Mouse (Mus musculus): Measurements from ENCODE around the gene Gm49510.
"Not testable (repeated sequence)": the region's sequence is repeated elsewhere in the genome, so short reads cannot be mapped to it uniquely, and the experiment has no call there.

The Gm49510 gene

DNA sequence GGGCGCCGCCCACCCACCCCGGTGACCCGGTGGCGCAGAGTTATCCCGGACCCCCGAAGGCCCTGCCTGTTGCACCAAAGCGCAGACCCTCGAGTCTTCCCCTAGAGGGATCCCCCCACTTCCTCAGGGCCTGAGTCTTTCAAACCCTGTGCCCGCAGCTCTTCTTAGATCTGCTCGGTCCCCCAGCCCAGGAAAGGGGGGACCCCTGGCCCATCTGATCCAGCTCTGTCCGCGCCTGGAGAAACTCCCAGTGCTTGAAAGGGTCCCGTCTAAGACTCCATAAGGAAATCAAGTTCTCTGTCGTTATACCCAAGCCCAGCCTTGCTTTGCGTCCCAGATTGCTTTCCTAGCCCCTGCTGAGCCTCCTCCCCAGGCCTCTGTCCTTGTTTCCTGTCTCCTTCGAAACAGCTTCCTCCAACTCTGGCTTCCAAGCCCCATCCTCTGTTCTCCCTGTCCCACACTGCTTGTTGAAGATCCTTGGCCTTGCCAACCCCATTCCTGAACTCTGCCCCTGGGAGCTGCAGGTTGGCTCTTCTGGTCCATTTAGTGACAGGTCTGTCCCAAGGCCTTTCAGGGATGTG lies 21.6 kb upstream of the Gm49510 start:
- DNase-seq (ENCODE audit: low read depth, low spot score), result no peak

DNA sequence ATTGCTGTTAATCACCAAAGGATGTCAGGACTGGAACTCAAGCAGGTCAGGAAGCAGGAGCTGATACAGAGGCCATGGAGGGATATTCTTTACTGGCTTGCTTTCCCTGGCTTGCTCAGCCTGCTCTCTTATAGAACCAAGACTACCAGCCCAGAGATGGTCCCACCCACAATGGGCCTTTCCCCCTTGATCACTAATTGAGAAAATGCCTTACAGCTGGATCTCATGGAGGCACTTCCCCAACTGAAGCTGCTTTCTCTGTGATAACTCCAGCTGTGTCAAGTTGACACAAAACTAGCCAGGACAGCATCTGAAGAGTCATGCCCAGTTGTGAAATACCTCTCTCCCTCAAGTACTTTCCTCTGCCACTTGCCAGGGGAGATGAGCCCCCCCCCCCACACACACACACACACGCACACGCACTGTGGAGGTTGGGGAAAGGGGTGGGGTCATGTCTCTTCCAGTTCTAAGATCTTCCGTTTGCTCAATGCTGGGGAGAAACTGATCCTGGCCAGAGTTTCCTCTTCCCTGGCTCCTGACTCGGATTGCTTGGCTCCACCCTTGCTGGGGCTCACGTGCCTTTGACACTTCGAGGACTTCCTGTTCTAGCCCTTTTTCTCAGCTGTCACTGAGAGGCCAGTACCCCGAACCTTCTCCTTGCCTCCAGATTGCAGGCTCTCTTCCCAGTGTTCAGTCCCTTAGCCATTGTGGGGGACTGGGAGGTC lies 20.5 kb upstream of the Gm49510 start:
- not testable (repeated sequence) for DNase-seq (ENCODE audit: low read depth, low spot score)

DNA sequence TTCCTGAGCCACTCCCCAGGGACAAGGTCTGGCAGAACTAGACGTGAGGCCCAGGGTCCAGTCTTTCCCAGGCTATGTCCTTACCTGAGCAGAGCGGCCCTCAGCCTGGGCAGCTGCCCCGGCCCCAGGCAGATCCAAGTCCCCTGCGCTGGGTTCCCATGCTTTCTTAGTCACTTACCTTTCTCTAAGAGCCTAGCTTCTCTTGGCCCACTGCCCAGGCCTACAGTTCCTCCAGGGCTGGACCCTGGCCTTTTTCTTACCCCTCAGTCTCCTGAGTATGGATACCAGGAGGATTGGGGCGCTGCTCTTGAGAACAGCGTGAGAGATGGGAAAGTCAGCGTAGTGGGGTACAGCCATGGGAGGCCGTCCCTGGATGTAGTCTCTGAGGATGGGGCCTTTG lies 19.0 kb upstream of the Gm49510 start:
- DNase-seq (ENCODE audit: low read depth, low spot score), result no peak

DNA sequence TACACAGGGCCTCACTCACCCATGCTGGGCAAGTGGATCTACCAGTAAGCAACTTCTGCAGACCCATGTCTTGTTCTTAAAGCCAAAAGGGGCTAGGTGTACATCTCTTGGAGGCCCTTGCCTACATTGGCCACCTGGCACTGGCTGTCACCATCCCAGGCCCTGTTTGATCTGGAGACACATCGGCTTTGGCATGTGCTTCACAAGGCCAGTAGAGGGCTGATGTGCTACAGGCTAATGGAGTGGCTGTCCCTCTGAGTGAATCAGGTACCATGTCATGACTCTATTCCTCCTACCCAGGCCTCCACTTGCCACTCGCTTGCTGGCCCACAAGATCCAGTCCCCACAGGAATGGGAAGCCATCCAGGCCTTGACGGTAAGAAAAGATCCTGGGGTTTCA lies 17.6 kb upstream of the Gm49510 start:
- DNase-seq (ENCODE audit: low read depth, low spot score), result no peak

DNA sequence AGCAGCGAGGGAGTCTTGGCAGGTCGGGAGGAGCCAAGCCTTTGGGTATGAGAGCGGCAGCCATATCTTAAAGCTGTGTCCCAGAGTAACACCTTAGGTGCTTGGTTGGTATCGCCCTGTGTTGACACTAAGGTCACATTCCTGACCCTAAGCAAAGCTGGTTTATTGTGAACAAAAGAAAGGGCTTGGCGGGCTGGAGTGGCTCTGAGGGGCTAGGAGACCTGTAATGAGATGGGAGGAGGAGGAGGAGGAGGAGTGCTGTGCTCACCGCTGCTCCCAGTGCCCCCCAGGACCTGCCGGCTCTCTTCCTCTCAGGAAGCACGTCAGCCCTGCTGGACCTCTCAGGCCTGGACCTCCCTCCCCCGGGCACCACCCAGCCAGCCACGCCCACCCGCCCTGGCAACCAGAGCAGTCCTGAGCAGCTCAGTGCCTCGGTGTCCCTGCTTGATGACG lies 10.0 kb upstream of the Gm49510 start:
- DNase-seq (ENCODE audit: low read depth, low spot score), result no peak

DNA sequence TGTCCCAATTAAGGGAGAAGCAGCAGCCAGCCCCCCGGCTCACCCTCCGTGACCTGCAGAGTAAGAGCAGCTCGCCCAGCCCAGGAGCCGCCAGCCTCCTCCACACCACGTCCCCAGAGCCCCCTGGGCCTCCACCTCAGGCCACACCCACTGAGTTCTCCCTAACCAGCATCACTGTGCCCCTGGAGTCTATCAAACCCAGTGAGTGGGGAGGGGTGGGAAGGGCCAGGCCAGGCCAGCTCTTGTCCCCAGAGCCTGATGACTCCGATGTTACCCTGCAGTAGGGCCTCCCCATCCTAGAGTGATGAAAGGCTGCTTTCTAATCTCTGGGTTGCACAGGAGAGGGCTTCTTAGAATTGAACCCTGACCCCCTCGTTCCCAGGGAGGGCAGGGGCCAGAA lies 7.0 kb upstream of the Gm49510 start:
- no peak for DNase-seq (ENCODE audit: low read depth, low spot score)

DNA sequence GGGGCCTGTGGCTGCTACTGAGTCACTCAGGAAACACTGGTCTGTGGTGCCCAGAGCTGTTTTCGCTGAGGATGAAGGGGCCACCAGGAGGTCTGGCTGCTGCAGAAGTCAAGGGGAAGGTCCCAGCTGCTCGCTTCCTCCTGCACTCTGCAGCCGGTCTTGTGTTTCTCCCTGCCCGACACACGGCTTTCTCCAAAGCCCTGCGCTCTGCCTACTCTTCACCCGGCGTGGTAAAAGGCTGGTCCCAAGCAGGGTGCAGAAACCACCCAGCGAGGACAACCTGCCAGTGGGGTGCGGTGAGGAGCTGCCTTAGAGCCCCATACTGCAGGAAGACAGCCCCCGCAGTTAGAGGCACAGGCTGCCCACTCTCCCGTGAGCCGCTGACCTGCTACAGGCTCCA lies 4.7 kb upstream of the Gm49510 start:
- DNase-seq (ENCODE audit: low read depth, low spot score), result no peak

DNA sequence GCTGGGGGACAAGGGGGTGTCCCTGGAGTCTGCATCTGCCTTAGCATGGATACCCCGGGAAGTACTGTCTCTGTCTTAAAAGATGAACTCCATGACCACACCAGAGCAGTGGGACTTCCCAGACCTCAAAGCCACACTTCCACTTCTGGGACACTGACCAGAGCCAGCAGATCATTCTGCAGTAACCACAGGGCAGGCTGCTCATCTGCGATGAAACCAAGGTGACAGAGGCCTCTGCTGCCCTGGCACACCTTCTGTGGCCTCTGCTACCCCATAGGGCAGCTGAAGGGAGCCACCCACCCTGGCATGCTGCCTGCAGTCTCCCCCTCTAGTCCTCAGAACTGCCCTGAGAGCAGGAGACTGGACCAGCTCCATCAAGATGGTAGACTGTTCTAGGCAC lies 3.7 kb upstream of the Gm49510 start:
- no peak for DNase-seq (ENCODE audit: low read depth, low spot score)

DNA sequence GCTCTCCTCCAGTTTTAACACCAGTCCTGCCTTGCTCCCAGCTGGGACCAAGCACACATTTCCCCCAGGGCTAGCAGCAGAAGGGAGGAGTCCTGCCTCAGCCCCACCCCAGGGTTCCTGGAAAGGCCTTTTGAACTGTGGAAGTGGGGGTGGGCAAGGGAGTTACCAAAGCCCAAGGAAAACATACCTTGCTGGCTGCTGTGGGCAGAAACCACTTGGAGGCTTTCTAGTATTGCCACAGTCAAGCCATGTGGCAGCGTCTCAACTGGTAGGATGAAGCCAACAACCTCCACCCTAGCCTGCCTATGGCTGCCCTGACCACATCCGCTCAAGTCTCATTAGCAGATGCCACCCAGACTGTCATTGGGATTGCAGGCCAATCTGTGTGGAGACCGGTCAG lies 3.3 kb upstream of the Gm49510 start:
- no peak for DNase-seq (ENCODE audit: low read depth, low spot score)

DNA sequence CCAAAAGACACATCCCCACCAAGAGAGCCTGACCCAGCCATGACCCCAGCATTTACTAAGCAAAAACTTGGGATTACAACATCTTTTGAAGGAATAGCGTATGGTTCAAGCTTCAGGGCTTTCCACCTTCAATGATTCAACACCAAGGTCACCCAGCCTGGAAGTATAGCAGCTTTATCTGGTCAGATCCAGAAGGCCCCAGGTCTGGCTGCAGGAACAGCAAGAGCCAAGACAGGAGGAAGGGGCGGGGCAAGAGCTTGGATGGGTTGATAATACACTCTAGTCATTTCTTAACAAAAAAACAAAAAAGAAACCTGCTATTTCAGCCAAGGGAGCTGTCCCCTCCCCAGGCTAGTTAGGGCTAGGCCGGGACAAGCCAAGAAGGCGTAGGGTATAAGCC lies 2.0 kb upstream of the Gm49510 start:
- no peak for DNase-seq (ENCODE audit: low read depth, low spot score)

DNA sequence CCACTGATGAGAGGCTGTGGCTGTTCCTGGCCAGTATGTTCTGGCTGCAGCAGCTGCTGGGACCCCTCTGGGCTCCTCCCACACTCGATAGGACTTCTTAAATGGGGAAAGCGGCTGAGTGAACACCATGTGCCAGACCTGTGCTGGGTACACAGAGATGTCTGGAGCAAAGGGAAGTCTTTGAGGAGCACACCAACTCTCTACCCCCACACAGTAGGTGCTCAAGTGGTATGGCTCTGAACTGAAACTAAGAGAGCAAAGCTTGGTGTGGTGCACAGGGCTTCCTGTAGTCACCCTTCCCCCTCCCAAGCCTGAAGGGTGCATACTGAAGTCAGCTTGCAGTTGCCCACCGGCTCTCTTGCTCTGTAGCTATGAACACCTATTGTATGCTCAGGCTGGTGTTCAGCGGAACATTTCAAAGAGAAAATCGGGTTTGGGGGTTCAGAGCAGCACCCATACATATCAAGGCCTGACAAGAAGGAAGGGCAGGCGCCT lies 913 bp upstream of the Gm49510 start:
- no peak for DNase-seq (ENCODE audit: low read depth, low spot score)

DNA sequence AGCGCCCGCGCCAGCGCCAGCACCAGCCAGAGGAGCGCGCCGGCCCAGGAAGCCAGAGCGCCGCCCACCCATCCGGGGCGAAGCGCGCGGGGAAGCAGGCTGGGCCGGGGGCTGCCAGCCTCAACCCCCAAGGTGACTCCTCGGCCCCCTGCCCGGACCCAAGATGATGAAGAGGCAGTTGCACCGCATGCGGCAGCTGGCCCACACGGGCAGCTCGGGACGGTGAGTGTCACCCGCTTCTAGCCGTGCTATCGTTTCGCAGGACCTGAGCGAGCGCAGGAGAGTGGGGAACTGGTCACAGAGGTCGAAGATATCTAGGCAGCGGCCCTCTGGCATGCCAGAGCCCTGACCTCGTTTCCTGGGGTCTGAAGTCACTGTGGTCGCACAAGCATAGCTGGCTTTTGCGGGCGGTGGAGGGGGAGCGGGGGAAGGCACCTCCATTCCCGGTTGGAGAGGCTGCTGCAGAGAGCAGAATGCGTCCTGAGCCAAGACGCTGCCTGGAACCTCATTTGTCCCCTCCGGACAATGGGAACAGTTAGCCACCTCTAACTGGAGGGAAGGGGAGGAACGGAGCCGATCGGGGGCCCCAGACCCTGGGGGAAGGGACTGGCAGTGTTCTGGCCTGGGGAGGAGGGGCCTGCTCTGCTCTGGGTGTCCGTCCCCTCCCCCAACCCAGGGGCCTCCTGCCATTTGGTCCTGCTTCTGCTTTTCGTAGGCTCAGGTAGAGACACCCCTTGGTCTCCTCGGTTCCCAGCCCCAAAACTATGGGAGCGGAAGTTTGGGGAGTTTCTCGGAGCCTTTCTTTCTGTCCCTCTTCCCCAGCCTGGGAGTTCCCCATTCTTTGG lies 495 bp downstream of the Gm49510 start, which contains the start of gene Sh3bp1:
Gene Sh3bp1 (plus strand): TSS at position 29 of the 845 bp plus-strand sequence.
- DNase-seq (ENCODE audit: low read depth, low spot score), result peak; percentile 71

DNA sequence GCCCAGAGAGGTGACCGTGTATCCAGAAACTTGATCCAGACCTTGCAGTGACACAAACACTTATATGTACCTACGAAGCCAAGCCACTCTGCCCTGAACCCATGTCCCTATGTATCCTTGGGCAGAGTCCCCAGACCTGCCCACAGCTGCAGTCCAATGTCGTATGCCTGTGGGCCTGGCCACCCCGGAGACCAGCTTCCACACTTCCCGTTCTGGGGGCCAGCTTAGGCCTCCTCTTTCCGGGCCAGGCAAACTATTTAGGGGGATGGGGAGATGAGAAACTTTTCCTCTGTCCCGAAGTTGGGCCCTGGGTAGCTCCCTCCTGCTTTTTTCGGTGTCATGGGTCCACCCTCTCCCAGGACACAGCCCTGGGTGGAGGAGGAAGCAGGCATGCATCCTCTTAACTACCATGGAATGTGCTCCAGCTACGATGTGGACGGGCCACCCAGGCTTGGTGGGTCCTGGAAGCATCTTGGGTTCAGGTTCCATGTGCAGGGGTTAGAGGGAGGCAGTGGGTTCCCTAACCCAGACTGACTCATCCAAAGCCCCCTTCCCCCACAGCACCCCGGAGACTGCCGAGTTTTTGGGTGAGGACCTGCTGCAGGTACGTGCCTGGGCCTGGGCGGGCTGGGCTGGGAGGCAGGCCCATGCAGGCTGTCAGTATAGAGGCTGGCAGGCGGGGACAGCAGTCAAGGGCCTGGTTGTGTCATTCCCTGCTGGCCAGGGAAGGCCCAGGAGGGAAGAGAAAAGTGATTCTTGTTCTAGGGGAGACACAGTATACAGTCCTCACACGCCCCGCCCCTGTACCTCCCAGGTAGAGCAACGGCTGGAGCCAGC lies 1.3 kb downstream of the Gm49510 start:
- no peak for DNase-seq (ENCODE audit: low read depth, low spot score)

DNA sequence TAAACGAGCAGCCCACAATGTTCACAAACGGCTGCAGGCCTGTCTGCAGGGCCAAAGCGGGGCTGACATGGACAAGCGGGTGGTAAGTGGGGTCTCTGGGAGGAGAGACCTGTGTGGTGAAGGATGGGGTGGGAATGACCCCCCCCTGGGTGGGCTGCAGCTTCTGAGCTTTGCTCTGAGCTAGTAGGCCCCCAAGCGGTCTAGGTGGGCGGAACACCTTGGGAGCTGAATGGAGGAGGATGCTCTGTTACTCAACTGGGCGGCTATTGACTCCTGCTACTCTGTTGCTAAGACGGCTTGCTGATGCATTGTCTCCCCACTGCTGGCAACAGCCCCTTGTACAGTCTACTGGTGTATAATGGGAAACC lies 1.9 kb downstream of the Gm49510 start:
- DNase-seq (ENCODE audit: low read depth, low spot score), result no peak

DNA sequence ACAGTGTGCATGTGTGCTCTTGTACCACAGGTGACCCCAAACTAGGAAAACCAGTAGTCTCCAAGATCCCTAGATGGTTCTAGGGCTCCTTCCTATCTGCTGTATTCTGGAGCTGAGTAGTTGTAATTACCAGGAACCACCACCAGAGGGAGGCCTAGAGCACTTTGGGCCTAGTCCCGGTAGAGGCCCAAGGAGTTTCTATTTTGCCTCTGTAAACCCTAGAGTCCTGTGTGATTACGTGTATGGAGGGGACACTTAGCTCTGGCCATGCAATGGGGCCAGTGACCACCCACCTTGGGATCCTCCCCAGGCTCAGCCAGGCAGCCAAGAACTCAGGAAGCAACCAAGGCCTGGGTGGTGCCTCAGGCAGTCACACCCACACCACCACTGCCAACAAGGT lies 3.8 kb downstream of the Gm49510 start:
- peak; percentile 88 for DNase-seq (ENCODE audit: low read depth, low spot score)

DNA sequence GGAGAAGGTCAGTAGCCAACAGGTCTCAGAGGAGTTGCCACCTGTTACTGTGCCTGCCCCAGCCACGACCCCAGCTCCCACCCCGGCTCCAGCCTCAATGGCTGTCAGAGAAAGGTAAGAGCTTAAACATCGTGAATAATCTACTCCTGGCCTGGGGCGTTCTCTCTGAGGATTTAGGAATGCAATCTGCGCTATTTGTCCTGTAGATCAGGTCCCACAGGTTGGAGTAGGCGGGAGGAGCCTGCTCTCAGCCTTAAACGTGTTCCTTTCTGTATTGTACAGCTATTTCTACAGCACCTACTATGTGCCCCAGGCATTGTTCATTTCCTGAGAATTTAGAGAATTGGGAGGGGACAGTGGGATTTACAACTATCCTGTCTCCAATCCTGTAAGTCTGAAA lies 8.9 kb downstream of the Gm49510 start:
- DNase-seq (ENCODE audit: low read depth, low spot score), result no peak

DNA sequence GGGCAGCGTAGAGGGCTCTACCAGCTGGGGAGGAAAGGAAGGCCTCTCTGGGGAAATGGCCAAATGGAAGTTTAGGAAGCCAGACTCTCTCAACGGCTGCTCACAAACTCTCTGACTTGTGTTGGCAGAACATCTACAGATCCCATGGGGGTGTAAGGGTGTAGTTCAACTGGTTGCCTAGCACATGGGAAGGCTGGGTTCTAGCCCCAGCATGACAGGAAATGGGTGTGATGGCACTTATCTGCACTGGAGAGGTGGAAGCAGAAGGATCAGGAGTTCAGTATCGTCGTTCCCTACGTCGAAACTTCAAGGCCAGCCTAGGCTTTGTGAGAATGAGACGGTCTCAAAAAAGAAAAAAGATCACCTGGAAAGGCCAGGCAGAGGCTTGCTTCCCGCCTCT lies 9.5 kb downstream of the Gm49510 start:
- DNase-seq (ENCODE audit: low read depth, low spot score), result no peak

DNA sequence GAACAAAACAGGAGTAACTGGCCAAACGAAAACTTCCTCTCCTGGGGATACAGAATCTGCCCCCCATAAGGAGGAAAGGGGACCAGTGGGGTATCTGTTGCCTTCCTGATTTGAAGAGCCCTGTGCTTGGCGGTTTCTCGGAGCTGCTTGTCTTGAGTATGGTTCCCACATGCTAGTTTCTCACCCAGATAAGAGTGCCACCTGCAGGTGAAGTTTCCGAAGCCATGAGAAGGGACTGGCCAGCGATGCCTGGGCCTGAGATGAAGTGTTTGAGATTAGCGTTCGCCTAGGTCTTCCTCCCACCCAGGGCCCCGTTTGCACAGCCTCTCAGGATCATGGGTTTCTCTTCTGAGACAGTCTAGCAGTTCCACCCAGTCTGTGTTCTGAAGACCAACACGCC lies 12.6 kb downstream of the Gm49510 start:
- peak; percentile 78 for DNase-seq (ENCODE audit: low read depth, low spot score)

DNA sequence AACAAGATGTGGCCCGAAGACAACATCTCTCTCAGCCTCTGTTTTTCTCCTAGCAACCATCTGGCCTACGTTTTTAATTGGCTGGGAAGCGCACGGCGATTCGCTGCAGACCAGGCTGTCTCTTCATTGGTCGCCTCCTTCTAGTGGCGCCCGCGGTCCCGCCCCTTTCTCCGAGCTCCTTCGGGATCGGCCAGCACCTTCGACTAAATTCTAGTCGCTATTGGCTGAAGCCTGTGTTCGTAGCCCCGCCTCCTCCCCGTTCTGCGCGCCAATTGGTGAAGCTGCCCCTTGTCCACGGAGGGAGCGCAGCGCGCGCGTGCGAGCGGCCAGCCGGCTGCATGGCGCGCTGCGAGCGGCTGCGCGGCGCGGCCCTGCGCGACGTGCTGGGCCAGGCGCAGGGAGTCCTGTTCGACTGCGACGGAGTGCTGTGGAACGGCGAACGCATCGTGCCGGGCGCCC lies 14.2 kb downstream of the Gm49510 start, which contains the start of gene Pdxp:
Gene Pdxp (plus strand): TSS at position 288 of the 459 bp plus-strand sequence.
- peak; percentile 100 for DNase-seq (ENCODE audit: low read depth, low spot score)

DNA sequence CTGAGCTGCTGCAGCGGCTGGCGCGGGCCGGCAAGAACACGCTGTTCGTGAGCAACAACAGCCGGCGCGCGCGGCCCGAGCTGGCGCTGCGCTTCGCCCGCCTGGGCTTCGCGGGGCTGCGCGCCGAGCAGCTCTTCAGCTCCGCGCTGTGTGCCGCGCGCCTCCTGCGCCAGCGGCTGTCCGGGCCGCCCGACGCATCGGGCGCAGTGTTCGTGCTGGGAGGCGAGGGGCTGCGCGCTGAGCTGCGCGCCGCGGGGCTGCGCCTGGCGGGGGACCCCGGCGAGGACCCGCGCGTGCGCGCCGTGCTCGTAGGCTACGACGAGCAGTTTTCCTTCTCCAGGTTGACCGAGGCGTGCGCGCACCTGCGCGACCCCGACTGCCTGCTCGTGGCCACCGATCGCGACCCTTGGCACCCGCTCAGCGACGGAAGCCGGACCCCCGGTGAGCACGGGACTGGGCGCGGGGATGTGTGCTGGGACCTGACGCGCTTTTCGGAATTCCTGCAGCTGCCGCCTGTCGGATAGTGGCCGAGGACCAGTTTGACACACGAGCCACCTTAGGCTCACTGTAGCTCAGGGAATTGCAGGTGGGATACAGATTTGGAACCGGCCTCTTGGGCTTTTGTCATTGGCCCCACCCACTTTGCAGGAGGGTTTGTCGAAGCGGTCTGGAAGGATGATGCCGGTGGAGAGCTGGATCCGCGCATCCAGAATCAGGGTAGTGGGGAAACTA lies 14.8 kb downstream of the Gm49510 start:
- peak; percentile 75 for DNase-seq (ENCODE audit: low read depth, low spot score)
